Mouse (Mus musculus): ENCODE data around the gene Clns1a.

The Clns1a gene

DNA sequence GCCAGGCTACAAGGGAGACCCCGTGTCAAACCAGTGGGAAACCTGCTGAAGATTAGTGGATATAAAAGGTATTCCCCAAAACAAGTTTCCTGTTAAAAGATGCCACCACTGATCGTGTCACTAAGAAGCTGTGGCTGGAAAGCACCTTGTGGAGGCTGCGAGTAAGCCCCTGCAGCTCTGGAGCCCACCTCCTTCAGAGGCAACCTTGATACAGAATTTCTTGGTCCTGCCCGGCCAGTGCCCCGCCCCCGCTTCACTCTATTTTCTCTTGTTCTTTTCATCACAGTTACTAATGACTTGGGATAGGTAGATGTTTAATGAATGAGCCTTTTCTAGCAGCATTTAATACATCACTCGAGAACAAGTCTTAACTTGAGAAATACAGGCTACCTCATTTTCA, 29.6 kb downstream of the Clns1a start:
- no peak for ATAC-seq (ENCODE audit: insufficient number of reproducible peaks, low FRiP score, low TSS enrichment)

GRCm38 (mm10) chr7:97726778-97727177, 30.3 kb downstream of the Clns1a start:
- no peak for ATAC-seq (ENCODE audit: insufficient number of reproducible peaks, low FRiP score, low TSS enrichment)

- ATAC-seq (ENCODE audit: insufficient number of reproducible peaks, low FRiP score, low TSS enrichment), result no peak
Observed at GRCm38 (mm10) chr7:97728666-97729614, 32.5 kb downstream of the Clns1a start.

- ATAC-seq (ENCODE audit: insufficient number of reproducible peaks, low FRiP score, low TSS enrichment), result no peak
Observed at GRCm38 (mm10) chr7:97730427-97730826, 34.0 kb downstream of the Clns1a start.

- ATAC-seq (ENCODE audit: insufficient number of reproducible peaks, low FRiP score, low TSS enrichment), result no peak
Observed at GRCm38 (mm10) chr7:97733606-97734005, 37.2 kb downstream of the Clns1a start.

DNA sequence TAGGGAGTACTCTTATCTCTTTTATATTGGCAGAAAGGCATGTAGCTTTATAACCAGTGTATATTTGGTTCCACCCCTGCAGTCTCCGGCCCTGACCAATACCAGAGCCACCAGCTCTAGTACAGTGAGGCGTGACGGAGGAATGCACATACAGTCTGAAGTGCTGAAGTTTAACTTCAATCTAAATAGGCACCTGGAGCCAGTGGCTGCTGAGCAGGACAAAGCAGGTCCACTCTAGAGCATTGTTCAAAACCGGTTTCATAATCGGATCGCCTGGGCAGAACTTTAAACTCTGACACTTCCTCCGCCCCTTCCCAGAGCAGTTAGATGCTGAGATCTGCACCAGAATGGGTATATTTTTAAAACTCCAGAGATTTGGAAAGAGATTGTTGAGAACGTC, 38.6 kb downstream of the Clns1a start:
- ATAC-seq (ENCODE audit: insufficient number of reproducible peaks, low FRiP score, low TSS enrichment), result no peak

DNA sequence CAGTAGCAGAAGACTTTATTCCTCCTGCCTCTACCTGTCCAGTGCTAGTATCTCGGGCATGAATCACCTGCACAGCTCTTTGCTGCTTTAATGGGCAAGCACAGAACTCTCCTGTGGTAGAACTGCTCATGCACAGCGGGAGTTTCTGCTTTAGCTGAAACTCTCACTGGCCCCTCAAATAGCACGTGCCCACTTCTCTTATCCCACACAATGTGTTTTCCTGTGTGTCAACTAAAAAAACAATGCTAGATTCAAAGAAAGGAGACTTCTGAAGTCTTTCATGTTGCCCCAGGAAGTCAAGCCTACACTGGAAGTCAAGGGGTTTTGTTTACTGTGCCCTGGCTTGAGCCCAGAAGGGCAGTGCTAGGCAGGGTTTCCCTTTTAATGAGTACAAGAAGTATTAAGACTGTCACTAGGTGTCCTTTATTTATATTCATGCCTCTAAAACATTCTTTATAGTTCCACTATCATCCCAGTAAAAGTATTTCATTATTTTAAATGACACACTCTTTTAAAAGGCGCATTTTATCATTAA, 39.5 kb downstream of the Clns1a start:
- ATAC-seq (ENCODE audit: insufficient number of reproducible peaks, low FRiP score, low TSS enrichment), result no peak

DNA sequence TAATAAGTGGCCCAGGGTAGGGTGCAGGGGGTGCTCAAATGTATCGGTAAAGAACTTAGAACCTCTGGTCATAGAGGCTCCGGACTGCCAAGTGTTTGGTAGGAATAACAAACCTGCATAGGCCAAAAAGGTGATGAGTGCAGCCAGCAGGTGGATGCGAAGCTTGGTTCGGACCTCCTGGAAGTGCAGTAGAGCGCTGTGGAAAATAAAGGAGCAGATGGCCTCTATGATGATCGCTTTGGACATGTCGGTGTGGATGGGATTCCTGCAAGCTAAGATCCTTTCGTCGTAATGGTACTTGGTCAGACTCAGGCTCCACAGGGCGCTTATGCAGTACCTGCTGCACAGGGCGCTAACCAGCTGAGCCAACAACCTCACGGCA, 40.8 kb downstream of the Clns1a start:
- ATAC-seq (ENCODE audit: insufficient number of reproducible peaks, low FRiP score, low TSS enrichment), result peak; percentile 21; the same call in 1 of the 2 replicates

- ATAC-seq (ENCODE audit: insufficient number of reproducible peaks, low FRiP score, low TSS enrichment), result peak; percentile 89
Observed at GRCm38 (mm10) chr7:97737638-97738456, 41.4 kb downstream of the Clns1a start, which contains the start of gene Aqp11. TSS of gene Aqp11 (minus strand) at chr7:97738289.

DNA sequence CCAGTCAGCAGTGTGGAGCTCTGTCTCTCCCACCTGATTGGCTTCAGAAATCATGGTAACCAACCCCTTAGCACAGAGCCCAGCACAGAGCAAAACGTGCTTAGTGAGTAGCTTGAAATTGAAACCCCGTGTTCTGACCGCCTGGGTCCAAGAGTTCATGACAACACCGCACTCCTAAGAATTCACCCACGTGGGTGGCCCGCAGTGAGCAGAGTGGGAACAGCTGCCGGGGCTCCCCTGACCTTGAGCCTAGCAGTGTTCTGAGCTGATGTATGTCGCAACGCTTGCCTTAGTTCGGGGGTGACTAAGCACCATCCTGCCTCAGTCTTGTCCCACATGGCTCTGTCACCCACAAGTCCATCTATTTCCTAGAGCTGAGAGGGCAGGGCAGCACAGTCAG, 44.5 kb downstream of the Clns1a start:
- ATAC-seq (ENCODE audit: insufficient number of reproducible peaks, low FRiP score, low TSS enrichment), result no peak

DNA sequence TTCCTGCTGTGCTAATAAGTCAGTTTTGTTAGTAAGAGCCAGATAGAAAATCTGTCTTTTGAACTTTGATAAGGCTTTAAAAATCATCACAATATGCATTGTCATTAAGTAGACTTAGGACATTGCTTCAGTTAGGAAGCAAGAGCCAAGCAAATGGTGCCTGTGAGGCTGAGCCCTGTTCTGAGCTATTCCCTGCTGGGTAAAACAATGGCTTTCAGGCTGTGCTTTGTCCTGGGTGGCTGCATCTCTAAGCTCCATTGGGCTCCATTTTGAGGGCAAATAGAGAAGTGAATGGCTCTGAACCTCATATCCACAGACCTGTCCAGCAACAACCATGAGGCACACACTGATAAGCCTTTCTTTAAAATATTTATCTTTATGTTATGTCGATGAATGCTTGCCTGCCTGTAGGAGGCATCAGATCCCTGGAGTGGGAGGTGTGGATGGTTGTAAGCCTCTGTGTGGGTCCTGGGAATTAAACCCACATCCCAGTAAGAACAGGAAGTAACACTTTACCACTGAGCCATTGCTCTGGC, 45.4 kb downstream of the Clns1a start:
- no peak for ATAC-seq (ENCODE audit: insufficient number of reproducible peaks, low FRiP score, low TSS enrichment)

DNA sequence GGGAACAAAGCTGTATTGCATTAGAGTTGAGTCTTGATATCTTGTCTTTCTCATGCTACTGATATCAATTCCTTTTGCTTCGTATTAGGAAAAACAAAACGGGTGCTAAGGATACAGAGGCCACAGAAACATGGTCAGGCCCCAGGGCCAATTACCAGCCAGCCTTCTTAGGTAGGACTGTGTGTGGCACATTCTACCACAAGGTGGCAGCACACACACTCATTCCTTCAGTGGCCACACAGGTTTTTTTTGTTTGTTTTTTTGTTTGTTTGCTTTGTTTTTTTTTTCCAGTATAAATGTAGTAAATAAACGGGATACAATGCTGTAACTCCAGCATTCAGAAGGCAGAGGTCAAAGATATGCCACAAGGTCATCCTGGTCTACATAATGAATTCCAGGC, 48.9 kb downstream of the Clns1a start:
- ATAC-seq (ENCODE audit: insufficient number of reproducible peaks, low FRiP score, low TSS enrichment), result peak; percentile 47; the same call in 1 of the 2 replicates

GRCm38 (mm10) chr7:97747176-97747707, 50.8 kb downstream of the Clns1a start:
- no peak for ATAC-seq (ENCODE audit: insufficient number of reproducible peaks, low FRiP score, low TSS enrichment)

- peak; percentile 63; the same call in 1 of the 2 replicates for ATAC-seq (ENCODE audit: insufficient number of reproducible peaks, low FRiP score, low TSS enrichment)
Observed at GRCm38 (mm10) chr7:97747787-97748497, 51.5 kb downstream of the Clns1a start.

- ATAC-seq (ENCODE audit: insufficient number of reproducible peaks, low FRiP score, low TSS enrichment), result no peak
Observed at GRCm38 (mm10) chr7:97748527-97749206, 52.2 kb downstream of the Clns1a start.

DNA sequence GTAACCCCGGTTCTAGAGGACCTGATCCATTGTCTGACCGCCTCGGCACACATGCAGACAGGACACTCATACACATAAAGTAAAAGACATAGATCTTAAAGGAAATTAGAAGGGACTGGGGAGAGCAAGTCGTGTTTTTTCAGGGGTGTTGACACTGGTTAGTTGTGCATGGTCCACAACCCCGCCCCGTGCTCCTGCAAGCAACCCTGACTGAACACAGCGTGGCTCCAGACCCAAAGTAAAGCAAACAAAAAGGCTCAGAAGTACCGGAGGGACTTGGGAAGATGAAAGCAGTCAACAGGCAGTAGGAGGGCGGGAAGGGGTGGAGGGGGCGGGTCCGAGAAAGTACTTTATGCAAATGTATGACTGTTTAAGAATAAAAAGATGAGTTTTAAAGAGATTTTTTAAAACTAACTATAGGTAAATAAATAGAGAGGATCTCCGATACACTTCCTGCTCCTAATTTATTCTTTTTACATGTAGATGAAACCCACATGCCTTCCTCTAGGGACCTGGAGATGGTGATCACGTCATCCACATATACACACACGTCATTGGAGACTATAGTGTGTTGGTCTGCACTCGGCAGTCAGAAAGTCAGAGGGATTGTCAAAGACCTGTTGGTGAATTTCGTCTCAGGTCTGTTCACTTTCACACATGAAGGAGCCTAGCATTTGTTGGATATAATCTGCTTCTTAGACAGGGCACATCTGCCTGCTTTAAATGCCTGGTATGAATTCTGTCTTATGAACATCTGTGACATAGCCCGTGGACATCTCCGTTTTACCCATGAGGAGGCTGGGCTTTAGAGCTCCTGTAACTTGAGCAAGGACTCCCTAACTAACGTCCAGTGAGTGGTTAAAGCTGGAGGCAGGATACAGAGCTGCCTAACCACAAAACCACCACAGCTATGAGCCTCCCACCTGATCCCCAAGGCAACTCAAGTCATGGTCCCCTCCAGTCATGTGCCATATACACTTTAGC, 53.1 kb downstream of the Clns1a start:
- no peak for ATAC-seq (ENCODE audit: insufficient number of reproducible peaks, low FRiP score, low TSS enrichment)

GRCm38 (mm10) chr7:97756967-97757881, 60.8 kb downstream of the Clns1a start:
- ATAC-seq (ENCODE audit: insufficient number of reproducible peaks, low FRiP score, low TSS enrichment), result peak; percentile 31; the same call in 1 of the 2 replicates

All from cerebellum, adult (tissue).